Mouse (Mus musculus): ENCODE measurements around the gene Slc3a2. TPM values are rescaled to one million over a fixed set of nuclear protein-coding genes. Genes with fewer than 3 reads are reported as not detected.
A peak's percentile ranks its signal among the peaks of the same experiment; 100 is the strongest.

Slc3a2 gene
- polyA plus RNA-seq, 1 experiment from 2014 or later, result 91.8 TPM

DNA sequence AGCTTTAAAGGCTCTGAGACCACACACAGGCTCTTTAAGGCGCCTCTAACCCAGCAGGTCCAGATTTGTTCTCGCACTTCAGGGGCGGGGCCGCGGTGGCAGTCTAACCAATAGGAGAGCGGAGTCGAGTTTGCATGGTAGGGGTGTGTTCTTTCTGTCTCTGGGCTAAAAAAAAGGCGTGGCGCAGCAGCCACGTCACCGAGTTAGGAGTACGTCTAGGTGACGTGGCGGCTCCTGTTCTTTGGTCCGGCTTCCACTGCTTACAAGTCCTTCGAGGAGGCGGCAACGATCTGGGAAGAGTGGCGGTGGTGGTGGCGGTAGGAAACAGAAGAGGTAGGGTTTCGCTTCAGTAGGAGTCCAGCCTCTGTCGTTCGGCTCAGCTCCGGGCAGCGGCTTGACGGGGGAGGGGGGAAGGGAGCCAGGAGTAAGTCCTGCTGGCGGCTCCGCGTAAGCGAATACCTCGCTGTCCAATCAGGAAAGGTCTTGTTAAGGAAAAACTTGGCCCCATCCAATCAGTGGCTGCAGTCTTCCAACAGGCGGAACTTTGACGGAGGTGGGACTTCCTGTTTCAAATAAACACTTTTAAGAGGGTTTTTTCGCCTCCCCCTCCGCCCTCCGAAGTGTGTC lies 18.2 kb upstream of the Slc3a2 start, which contains the start of gene Stx5a:
Gene Stx5a, plus strand, starts transcription at position 171 of the 627 bp plus-strand sequence.
- Histone ChIP-seq H3K9ac (replicated peaks; ENCODE audit: low read depth) (peak within 1 kb of the TSS; percentile 87), H3K4me1 (ENCODE audit: insufficient read depth, low read depth, low read length) (peaks cover 14% of the 10 kb centered on the region; the same call in 1 of the 2 replicates), H3K4me3 (ENCODE audit: low read depth, low read length) (peak within 1 kb of the TSS; percentile 72), H3K4me2 (replicated peaks; ENCODE audit: low read depth, low read length) (peak within 1 kb of the TSS; percentile 96), H3K9me3 (ENCODE audit: low read length) (no peaks in the 10 kb centered on the region), H3K27ac (ENCODE audit: low read length) (peak within 1 kb of the TSS; percentile 98), H3K36me3 (ENCODE audit: insufficient read depth, low read length) (peaks cover 13% of the 10 kb centered on the region; the same call in 1 of the 2 replicates), H3K27me3 (replicated peaks; ENCODE audit: insufficient read depth, low read length) (no peaks in the 10 kb centered on the region)
- DNase-seq (ENCODE audit: low spot score), result peak; percentile 100
- peak; percentile 35; the same call in 1 of the 2 replicates for TF ChIP-seq CTCF (IDR thresholded peaks at IDR 0.05)
- peak; percentile 84 for TF ChIP-seq EP300 (IDR thresholded peaks at IDR 0.05)
- WGBS, result under 1% methylated on average over 36 of the region's 36 CpGs
- ATAC-seq, result peak; percentile 97

DNA sequence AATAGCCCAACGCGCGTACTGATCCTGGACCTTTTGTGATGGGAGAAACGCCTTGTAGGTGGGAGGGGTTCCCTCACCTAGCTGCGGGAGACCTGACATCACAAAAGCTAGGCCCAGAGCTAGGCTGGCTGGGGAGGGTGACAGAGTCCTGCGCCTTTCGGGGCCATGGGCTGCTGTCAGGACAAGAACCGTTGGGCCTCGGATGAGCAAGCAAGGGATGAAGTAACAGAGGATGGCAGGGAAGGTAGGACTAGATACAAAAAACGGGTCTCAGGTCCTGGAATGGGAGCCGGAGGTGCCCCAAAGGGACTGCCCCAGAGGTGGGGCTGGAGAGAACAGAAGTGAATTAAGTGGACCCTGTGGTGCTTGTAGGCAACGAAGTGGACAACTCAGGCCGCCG lies 17.4 kb upstream of the Slc3a2 start, which contains the start of gene 1700092M07Rik:
Gene 1700092M07Rik, plus strand, starts transcription at position 116 of the 400 bp plus-strand sequence.
- no peaks in the 10 kb centered on the region for H3K27me3 ChIP-seq (replicated peaks; ENCODE audit: insufficient read depth, low read length)
- H3K4me3 ChIP-seq (ENCODE audit: low read depth, low read length), result peak within 1 kb of the TSS; percentile 72
- ATAC-seq (no peak), DNase-seq (ENCODE audit: low spot score) (no peak)
- H3K4me1 ChIP-seq (ENCODE audit: insufficient read depth, low read depth, low read length), result peaks cover 14% of the 10 kb centered on the region; the same call in 1 of the 2 replicates
- no peak for TF ChIP-seq EP300 (IDR thresholded peaks at IDR 0.05)
- WGBS, result 62% methylated on average over 14 of the region's 14 CpGs
- H3K36me3 ChIP-seq (ENCODE audit: insufficient read depth, low read length), result peaks cover 9% of the 10 kb centered on the region; the same call in 1 of the 2 replicates
- H3K27ac ChIP-seq (ENCODE audit: low read length), result peak within 1 kb of the TSS; percentile 98
- peak within 1 kb of the TSS; percentile 87 for H3K9ac ChIP-seq (replicated peaks; ENCODE audit: low read depth)
- H3K9me3 ChIP-seq (ENCODE audit: low read length), result no peaks in the 10 kb centered on the region
- peak within 1 kb of the TSS; percentile 40 for H3K4me2 ChIP-seq (replicated peaks; ENCODE audit: low read depth, low read length)

DNA sequence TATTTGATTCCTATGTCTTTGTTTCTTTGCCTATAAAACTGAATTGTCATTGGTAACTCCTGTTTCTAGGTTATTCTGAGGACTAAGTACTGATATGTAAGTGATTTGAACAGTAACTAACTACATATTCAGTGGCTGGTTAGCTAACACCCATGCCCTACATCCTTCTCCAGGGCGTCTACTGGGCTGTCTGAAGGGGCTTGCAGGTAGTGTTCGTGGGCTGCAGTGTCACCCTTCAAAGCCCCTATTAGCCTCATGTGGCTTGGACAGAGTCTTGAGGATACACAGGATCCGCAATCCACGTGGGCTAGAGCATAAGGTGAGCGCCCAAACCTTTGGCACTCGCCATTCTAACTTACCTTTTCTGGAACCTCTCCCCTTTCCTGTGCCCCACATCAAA lies 16.5 kb upstream of the Slc3a2 start:
- H3K9me3 ChIP-seq (ENCODE audit: low read length), result no peaks in the 10 kb centered on the region
- H3K9ac ChIP-seq (replicated peaks; ENCODE audit: low read depth), result no peak overlapping the region
- H3K27me3 ChIP-seq (replicated peaks; ENCODE audit: insufficient read depth, low read length), result no peaks in the 10 kb centered on the region
- no peak for DNase-seq (ENCODE audit: low spot score)
- WGBS, result 89% methylated on average over 6 of the region's 6 CpGs
- no peak overlapping the region for H3K4me2 ChIP-seq (replicated peaks; ENCODE audit: low read depth, low read length)
- H3K4me3 ChIP-seq (ENCODE audit: low read depth, low read length), result no peak overlapping the region
- no peaks in the 10 kb centered on the region; the same call in 1 of the 2 replicates for H3K36me3 ChIP-seq (ENCODE audit: insufficient read depth, low read length)
- H3K4me1 ChIP-seq (ENCODE audit: insufficient read depth, low read depth, low read length), result peaks cover 14% of the 10 kb centered on the region; the same call in 1 of the 2 replicates
- no peak for ATAC-seq
- TF ChIP-seq CTCF (IDR thresholded peaks at IDR 0.05) (no peak), EP300 (IDR thresholded peaks at IDR 0.05) (no peak)
- H3K27ac ChIP-seq (ENCODE audit: low read length), result no peak overlapping the region

DNA sequence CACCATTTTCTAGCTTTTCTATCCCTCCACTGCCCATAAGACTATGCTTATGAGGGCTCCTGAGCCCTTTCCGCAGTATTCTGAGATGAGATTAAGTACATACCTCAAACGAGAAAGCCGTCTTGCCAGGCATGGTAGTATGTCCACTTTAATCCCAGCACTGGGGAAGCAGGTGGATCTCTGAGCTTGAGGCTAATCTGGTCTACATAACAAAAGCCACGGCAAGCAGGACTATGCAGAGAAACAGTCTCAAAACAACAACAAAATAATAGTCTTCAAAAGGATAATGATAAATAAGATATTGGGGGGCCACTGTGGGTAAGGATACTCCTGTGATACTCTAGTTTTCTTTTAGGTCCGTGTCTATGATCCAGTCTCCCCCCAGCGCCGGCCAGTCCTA lies 15.7 kb upstream of the Slc3a2 start:
- TF ChIP-seq CTCF (IDR thresholded peaks at IDR 0.05), result no peak
- TF ChIP-seq EP300 (IDR thresholded peaks at IDR 0.05), result no peak
- ATAC-seq (no peak), DNase-seq (ENCODE audit: low spot score) (no peak)
- Histone ChIP-seq H3K9me3 (ENCODE audit: low read length) (no peaks in the 10 kb centered on the region), H3K4me3 (ENCODE audit: low read depth, low read length) (no peak overlapping the region), H3K4me2 (replicated peaks; ENCODE audit: low read depth, low read length) (no peak overlapping the region), H3K9ac (replicated peaks; ENCODE audit: low read depth) (no peak overlapping the region), H3K27ac (ENCODE audit: low read length) (no peak overlapping the region), H3K27me3 (replicated peaks; ENCODE audit: insufficient read depth, low read length) (no peaks in the 10 kb centered on the region), H3K4me1 (ENCODE audit: insufficient read depth, low read depth, low read length) (peaks cover 14% of the 10 kb centered on the region; the same call in 1 of the 2 replicates), H3K36me3 (ENCODE audit: insufficient read depth, low read length) (no peaks in the 10 kb centered on the region; the same call in 1 of the 2 replicates)
- 89% methylated on average over 7 of the region's 7 CpGs for WGBS

DNA sequence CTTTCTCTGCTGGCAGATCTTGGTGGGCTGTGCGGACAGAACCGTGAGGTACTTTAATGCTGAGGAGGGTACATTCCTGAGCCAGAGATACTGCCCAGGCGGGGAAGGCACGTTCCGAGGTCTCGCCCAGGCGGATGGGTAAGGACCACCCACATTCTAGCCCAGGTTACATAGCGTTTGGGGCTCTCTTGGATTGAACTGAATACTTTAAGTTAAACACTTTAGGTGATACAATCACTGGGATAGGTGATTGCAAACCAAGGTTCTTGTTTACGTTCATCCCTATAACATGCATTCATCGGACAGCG lies 12.9 kb upstream of the Slc3a2 start:
- H3K27ac ChIP-seq (ENCODE audit: low read length), result no peak overlapping the region
- no peaks in the 10 kb centered on the region for H3K27me3 ChIP-seq (replicated peaks; ENCODE audit: insufficient read depth, low read length)
- peaks cover 7% of the 10 kb centered on the region; the same call in 1 of the 2 replicates for H3K4me1 ChIP-seq (ENCODE audit: insufficient read depth, low read depth, low read length)
- DNase-seq (ENCODE audit: low spot score), result no peak
- ATAC-seq, result no peak
- no peaks in the 10 kb centered on the region; the same call in 1 of the 2 replicates for H3K36me3 ChIP-seq (ENCODE audit: insufficient read depth, low read length)
- H3K4me3 ChIP-seq (ENCODE audit: low read depth, low read length), result peak overlapping the region; percentile 73
- 3% methylated on average over 11 of the region's 11 CpGs for WGBS
- peak overlapping the region; percentile 58 for H3K9ac ChIP-seq (replicated peaks; ENCODE audit: low read depth)
- no peaks in the 10 kb centered on the region for H3K9me3 ChIP-seq (ENCODE audit: low read length)
- TF ChIP-seq EP300 (IDR thresholded peaks at IDR 0.05) (no peak), CTCF (IDR thresholded peaks at IDR 0.05) (no peak)
- H3K4me2 ChIP-seq (replicated peaks; ENCODE audit: low read depth, low read length), result peak overlapping the region; percentile 84

DNA sequence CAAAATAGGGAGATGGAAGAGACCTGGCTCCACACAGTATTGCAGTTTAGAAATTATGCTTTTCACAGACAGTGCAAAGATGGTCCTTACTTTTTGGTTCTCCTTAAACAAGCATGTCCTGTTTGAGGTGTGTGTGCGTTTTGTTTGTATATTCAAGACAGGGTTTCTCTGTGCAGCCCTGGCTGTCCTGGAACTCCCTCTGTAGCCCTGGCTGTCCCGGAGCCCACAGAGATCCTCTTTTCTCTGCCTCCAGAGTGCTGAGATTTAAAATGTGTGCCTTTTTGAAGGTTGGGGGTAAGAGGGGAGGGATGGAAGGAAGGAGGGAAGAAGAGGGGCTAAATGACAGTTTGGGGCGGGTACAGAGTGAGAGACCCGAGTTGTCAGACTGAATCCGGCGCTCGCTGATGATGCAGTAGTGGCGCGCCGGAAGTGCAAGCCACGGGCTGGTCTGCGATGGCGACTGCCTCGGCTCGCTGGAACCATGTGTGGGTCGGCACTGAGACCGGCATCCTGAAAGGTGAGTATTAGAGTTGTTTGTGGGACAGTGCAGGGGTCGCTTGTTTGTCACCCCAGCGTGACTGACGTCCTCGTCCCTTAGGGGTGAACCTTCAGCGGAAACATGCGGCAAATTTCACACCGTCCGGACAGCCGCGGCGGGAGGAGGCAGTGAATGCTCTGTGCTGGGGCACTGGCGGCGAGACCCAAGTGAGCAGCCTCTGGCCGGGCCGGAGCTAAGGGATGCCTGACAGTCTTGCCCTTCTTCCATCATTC lies 12.4 kb upstream of the Slc3a2 start, which contains the start of gene Wdr74:
Gene Wdr74, plus strand, starts transcription at position 439 of the 771 bp plus-strand sequence.
- TF ChIP-seq CTCF (IDR thresholded peaks at IDR 0.05), result no peak
- no peak for TF ChIP-seq EP300 (IDR thresholded peaks at IDR 0.05)
- H3K27me3 ChIP-seq (replicated peaks; ENCODE audit: insufficient read depth, low read length), result no peaks in the 10 kb centered on the region
- no peaks in the 10 kb centered on the region for H3K9me3 ChIP-seq (ENCODE audit: low read length)
- peaks cover 3% of the 10 kb centered on the region; the same call in 1 of the 2 replicates for H3K4me1 ChIP-seq (ENCODE audit: insufficient read depth, low read depth, low read length)
- ATAC-seq (peak; percentile 95), DNase-seq (ENCODE audit: low spot score) (peak; percentile 90)
- peak within 1 kb of the TSS; percentile 58 for H3K9ac ChIP-seq (replicated peaks; ENCODE audit: low read depth)
- H3K36me3 ChIP-seq (ENCODE audit: insufficient read depth, low read length), result no peaks in the 10 kb centered on the region; the same call in 1 of the 2 replicates
- H3K27ac ChIP-seq (ENCODE audit: low read length), result no peak within 1 kb of the TSS; the same call in 1 of the 2 replicates
- peak within 1 kb of the TSS; percentile 84 for H3K4me2 ChIP-seq (replicated peaks; ENCODE audit: low read depth, low read length)
- WGBS, result under 1% methylated on average over 32 of the region's 32 CpGs
- peak within 1 kb of the TSS; percentile 73 for H3K4me3 ChIP-seq (ENCODE audit: low read depth, low read length)
